Mouse (Mus musculus) thymus, postnatal 36 days (tissue): Measurements from ENCODE around the gene Mrgprd.

Experiments
- DNase-seq, 2 experiments: peaks; one replicate each; pipeline ENCODE4 v3.0.0; 2022; ENCODE audit warnings: mixed read lengths in 2 of 2

Mrgprd gene

GRCm38 (mm10) chr7:145304153-145304552 lies 10.5 kb upstream of the Mrgprd start:
- no peak for DNase-seq

- DNase-seq, result no peak
These were observed 7.0 kb upstream of the Mrgprd start for GRCm38 (mm10) chr7:145307636-145308035.

GRCm38 (mm10) chr7:145308061-145308675 lies 6.5 kb upstream of the Mrgprd start:
- no peak for DNase-seq

DNA sequence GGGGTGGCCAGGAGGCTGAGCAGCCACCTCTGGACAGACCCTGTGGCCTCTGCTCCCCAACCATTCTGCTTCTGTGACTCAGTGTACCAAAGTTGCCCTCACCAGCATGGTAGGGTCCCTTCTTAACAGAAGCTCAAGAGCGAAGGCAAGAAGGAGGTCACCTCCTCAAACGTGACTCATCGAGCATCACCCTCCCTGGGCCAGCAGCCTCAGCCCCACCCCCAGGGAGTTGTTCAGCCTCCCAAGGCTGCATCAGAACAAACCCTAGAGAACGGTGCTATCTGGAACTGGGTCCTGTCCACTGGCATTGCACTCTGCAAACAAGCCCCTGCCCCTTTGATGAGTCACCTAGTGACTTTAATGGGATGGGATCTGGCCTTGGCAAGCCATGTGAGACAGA lies 5.8 kb upstream of the Mrgprd start:
- no peak for DNase-seq

- DNase-seq, result no peak
These were observed 4.8 kb upstream of the Mrgprd start for GRCm38 (mm10) chr7:145309877-145310276.

- DNase-seq, result no peak
These were observed 4.1 kb upstream of the Mrgprd start for GRCm38 (mm10) chr7:145310526-145310925.

DNA sequence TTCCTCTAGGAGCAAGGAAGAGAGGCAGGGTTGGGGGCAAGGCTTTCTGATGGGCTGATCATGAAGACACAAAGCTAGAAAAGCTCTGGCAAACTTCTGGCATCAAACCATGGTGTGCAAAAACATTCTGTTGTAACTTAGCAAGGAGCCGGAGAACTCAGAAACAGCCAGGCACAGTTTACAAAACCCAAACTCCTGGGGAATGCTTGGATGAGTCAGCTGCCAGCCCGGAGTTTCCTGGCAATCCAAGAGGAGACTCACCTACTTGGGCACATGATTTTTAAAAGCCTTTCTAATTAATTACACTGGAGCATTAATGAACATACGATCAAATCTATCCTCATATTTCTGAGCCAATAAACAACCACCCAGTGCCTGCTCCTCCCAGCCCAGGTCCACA lies 2.5 kb upstream of the Mrgprd start:
- DNase-seq, result no peak

DNA sequence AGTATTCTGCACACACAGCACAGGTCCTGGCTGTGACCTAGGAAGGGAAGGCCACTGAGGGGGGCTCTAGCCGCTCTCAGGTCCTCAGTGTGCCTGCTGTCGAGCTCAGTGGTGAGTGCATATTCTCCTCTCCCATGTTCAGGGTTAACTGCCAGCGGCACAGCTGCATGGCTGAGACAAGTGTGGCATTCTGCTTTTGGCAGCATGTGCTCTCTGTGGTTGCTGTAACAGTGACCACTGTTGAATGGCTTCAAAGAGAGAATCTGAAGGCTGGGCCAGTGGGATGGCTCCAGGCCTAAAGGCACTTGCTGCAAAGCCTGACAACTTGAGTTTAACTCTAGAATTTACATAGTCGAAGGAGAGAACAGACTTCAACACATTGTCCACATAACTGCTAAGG lies 2.9 kb downstream of the Mrgprd start:
- DNase-seq, result no peak

DNA sequence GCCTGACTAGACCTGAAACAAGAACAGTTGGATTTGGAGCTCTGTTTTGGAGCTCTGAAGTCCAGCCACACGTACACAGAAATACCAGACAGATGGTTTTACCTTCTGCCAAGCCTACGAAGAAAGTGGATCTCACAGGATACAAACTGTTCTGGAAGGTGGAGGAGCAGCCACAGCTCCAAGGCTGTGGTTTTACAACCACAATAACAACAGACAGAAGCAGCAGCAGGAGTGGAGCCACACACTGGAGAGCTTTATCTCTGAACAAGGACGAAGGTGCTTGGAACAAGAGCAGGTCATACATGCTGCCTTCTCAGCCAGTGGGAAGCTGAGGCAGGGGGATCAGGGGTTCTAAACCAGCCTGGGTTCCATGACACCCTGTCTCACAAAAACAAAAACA lies 4.8 kb downstream of the Mrgprd start:
- no peak for DNase-seq

- no peak for DNase-seq
These were observed 9.0 kb downstream of the Mrgprd start for GRCm38 (mm10) chr7:145323607-145324006.

DNA sequence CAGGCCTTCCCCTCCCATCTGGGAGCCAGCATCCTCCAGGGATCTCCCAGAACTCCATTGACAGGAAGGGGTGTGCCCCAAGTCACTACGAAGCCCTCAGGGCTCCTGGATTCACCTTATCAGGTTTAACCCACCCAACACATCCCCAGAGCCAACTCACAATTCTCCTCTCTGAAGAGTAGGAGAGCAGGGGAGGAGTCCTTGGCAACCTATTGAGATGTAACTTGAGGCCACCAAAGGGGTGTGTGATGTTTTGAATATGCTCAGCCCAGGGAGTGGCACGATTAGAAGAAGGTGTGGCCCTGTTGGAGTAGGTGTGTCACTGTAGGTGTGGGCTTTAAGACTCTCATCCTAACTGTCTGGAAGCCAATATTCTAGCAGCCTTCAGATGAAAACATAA lies 11.1 kb downstream of the Mrgprd start:
- DNase-seq, result no peak

DNA sequence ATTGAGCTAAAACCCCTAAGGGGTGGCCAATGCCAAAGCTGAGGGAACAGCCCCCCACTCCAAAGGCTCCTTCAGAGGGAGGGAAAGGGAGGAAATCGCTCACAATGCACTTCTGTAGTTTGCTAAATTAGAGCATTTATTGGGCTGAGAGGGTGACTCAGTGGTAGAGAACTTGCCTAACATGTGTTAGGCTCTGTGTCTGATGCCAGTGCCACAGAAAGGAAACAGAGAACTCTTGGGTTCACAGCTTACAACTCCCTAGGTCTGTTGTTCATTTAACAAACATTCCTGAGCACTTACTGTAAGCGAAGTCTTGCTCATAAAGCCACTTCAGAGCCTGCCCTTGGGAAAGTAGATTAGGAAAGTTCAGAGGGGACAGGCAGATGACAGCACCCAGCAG lies 15.3 kb downstream of the Mrgprd start:
- DNase-seq, result no peak

- no peak for DNase-seq
These were observed 16.0 kb downstream of the Mrgprd start for GRCm38 (mm10) chr7:145330641-145331040.

DNA sequence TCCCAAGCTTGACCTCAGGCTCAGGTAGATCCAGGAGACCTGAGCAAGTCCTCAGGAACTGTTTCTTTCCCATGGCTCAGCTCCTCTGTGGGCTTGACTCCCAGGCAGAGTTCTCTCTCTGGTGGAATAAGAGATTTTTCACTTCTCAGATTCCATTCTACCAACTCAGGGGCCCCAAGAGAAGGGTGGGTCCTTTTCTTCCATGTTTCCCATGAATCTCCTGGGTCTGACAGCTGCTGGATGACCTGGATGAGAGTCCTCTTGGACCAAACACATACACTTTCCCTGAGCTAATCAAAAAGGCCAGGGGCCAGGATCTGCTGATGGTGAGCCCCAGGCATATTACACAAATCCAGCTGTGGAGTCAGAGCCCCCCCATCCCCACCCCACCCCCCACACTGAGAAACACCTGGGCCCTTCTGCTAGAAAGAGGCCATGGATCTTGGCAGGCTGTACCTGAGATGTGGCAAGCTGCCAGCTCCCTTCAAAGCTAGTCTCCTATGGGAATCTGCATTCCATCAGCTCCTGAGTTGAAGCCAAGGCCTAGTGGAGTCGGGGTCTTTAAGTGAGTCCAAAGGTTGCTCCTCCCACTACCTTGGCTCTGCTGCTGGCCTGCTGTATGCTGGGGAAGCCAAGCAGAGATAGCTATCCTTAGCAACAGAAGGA lies 17.9 kb downstream of the Mrgprd start:
- no peak for DNase-seq

DNA sequence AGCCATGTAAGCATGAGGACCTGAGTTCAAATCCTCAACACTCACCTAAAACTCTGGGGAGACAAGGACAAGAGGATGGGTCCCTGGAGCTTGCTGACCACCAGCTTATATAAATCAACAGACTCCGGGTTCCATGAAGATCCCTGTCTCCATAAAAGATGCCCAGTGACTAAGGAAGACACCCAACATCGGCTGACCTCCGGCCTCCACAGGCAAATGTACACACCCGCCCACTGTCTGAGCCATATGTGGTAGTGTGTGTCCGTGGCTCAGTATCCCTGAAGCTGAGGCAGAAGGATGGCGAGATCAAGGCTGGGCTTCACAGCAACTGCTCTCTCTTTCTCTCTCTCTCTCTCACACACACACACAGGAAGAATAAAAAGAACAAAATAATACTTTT lies 19.3 kb downstream of the Mrgprd start:
- no peak for DNase-seq

DNA sequence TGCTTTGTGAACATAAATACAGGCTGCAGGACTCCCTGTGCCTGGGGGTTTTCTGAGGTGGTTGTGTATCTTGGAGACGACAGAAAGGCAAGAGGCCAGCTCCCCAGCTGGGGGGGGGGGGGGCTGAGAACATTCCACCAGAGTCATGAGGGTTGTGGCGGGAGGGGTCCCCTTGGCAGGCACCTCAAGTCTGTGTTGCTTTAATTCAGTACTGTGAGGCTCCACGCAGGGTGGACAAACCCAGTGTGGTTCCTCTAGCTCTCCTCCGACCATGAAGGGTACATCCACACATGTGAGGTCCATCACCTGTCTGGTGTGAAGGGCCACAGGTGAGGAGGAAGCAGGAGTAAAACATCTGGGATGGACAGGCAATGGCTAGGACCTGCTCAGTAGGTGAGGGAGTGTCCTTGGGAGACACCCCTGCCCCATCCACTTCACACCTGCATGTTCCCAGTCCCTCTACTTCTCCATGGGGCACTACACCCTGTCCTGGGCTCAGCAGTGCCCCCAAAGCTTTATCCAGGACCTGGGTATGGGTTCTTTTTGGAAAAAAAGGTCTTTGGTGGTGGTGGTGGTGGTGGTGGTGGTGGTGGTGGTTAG lies 19.9 kb downstream of the Mrgprd start:
- DNase-seq, result no peak

- no peak for DNase-seq
These were observed 20.6 kb downstream of the Mrgprd start for GRCm38 (mm10) chr7:145335199-145335598.

DNA sequence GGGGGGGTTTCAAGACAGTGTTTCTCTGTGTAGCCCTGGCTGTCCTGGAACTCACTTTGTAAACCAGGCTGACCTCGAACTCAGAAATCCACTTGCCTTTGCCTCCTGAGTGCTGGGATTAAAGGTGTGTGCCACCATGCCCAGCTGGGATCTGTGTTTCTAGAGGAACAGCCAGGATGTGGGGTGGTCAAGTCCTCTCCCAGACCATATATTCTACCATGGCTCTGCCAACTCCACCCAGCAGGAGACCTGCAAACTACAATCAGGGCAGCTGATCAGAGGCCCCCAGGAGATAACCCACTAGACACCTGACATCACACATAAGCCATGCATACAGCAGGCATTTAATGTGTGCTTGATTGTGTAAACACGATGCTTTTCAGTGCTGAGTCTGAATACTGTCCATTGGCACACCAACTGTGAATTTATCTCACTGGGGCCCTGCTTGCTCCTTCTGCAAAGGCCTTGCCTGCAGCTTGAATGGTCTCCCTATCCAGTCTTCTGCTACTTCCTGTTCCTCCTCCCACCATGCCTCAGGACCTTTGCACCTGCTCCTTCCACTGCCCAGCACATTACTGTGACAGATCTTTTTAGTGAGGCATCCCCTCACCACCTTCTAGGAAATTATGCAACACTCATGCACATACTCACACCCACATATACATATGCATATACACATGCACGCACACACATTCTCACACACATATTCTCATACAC lies 21.1 kb downstream of the Mrgprd start:
- DNase-seq, result no peak

GRCm38 (mm10) chr7:145337889-145338288 lies 23.3 kb downstream of the Mrgprd start:
- DNase-seq, result no peak

DNA sequence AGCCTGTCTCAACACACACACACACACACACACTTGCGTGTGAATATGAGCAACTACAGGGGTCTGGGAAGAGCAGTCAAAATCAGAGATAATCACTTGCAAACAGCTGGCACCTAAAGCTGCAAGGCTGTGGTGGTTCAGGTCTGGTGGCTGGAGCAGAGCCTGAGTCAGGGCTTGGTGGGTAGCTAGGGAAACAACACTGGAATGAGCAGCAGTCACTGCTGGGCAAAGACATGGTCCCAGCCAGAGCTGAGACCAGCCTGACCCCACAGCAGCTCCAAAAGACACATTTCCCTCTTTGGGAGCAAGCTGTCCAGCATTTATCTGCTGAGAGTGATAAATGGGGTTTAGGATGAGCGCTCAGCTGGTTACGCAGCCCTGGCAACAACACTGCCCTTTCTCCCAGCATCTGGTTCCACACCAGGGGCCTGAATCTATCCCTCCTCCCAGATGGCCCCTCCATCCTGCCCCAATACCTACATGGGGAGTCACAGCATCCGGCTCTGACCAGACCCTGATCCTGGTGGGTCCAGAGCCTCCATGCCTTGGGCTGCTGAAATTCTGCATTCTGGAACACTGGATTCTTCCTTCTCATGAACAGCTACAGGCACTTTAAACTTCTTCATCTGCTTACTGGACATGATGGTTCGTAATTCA lies 25.7 kb downstream of the Mrgprd start:
- no peak for DNase-seq
